Mouse (Mus musculus): Measurements from ENCODE around the gene Eif5.
"Not testable (repeated sequence)": the region's sequence is repeated elsewhere in the genome, so short reads cannot be mapped to it uniquely, and the experiment has no call there.

The Eif5 gene

DNA sequence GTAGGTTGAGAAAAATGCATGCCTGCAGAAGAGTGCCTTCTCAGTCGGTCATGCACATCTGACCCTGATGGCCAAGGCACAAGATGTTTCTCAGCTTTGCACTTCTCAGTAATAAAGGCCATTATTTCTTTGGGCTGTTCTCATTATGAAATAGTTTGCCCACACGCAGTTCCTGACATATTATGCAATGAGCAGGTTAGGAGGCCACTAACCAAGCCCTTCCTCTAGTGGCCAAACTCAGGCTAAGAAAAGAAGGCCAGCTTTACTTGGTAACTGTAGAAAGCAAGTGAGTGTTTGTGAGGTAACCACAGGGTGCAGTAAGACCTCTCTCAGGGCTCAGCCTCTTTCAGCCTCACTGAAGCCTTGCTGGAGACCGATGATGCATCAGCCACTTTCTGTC, 12.9 kb upstream of the Eif5 start:
- DNase-seq (ENCODE audit: low spot score) = no peak

DNA sequence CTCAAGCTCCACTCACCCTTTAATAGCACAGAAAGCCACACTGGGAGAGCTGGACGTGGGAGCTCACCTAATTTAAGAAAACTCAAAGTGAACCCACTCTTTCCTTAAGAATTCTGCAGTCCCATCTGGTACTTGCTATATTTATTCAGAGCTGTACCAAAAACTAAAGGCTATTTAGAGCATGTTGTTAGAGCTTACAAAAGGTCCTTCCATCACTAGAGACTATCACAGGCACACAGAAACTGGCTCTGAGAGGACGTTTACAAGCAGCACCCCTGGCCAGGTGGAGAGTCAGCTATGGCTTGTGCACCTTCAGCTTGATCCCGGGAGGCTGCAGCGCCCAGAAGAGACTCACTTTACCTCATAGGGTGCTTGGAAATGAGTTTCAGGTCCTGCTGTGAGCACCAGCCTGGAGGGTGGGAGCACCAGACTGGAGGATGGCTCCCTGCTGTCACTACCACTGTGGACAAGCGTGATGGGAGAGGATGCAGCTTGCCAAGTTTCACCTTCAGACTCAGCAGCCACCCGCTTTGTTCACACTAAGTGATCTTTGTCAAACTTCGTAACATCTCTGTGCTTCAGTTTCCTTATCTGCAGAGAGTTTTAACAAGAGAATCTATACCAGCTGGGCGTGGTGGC, 10.1 kb upstream of the Eif5 start:
- no peak for DNase-seq (ENCODE audit: low spot score)

DNA sequence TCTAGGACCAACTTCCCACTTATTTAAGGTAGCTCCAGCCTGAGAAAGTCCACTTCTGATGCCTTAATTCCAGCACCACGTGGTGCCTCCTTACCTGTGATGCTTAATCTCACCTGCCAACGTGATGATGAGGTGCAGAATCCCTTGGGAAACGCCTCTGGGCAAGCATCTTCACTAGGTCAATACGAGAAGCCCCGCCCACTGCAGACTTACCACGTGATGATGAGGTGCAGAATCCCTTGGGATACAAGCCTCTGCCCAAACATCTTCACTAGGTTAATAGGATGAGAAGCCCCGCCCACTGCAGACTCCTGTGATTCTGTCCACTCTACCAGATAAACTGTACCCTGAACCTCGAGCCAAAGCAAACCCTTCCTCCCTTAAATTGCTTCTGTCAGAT, 8.6 kb upstream of the Eif5 start:
- DNase-seq (ENCODE audit: low spot score) = no peak

DNA sequence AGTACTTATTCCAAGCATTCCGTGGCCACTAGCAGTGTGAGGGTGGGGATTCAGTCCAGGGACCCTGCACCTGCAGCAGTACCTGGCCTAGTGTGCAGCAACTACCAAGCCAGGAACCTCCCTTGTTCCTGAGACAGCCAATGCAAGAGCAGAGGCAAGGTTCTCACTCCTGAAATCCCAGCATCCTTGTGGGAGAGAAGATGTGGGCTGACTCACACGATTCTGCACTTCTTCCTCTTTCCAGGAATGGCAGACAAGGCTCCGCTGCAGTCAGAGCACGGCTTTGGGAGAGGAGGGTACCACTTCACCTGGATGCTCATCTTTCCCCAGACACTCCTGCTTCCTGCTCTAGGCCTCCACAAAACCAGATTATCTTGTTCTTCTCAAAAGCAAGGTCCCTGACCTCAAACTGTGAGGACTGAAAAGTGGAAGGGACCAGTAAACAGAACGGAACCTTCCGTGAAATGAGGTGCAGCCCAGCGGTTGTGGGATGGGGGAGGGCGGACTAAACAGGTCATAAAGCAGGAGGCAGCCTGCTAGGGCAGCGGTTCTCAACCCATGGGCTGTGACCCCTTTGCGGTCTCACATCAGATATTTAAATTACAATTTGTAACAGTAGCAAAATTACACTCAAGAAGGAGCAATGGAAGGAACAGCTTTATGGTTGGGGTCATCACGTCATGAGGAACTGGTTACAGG, 4.6 kb upstream of the Eif5 start:
- no peak for DNase-seq (ENCODE audit: low spot score)

DNA sequence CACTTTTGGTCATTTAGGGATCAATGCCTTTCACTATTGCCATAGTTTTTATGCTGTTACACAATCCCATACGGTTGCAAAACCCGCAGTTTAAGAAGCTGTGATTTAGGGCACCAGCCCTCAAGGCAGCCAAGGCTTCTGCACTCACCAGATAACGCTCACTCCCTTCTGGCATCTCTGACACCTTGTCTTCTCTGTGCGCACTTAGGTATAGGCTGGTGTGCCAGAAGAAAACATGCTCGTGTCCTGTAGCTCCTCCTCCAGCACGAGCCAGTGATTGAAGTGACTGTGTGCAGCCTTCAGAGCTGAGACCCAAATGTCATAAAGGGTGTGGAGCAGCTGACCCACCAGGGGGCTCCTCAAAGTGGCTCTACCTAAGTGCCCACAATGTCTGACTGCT, 2.5 kb upstream of the Eif5 start:
- no peak for DNase-seq (ENCODE audit: low spot score)

DNA sequence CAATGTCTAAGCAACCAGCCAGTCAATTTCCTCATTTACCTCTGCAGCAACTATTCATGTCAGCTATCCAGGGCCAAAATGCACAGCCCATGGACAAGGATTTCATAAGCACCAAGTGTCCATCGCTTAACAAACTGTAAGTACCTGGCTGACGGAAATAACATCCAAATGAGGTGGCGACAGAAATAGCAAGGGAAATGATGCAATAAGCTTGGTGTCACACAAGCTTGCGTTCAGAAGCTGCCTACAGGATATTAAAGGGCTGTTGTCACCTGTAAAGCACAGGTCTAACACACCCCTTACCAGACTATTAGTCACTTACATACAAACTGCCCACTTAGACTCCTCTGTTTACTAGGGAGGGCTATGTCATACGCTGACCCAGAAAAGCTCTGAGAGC, 2.1 kb upstream of the Eif5 start:
- DNase-seq (ENCODE audit: low spot score) = no peak

DNA sequence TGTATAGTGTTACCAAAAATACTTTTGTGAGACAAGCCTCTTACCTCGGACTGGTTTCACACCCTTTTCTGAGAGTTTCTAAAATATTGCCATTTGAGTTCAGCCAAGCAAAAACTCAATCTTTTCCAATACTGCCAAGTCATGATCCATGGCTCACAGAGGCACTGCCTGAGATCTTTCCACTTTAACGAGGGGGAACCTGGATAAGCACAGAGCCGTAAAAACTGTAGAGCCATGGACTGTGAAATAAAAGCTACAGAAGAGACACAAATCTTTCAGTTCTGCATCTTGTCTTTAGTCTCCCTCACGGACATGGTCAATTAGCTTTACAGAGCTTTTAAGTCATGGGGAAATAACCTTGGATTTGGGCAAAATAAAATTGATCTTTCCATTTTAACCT, 1.1 kb upstream of the Eif5 start:
- DNase-seq (ENCODE audit: low spot score) = no peak

DNA sequence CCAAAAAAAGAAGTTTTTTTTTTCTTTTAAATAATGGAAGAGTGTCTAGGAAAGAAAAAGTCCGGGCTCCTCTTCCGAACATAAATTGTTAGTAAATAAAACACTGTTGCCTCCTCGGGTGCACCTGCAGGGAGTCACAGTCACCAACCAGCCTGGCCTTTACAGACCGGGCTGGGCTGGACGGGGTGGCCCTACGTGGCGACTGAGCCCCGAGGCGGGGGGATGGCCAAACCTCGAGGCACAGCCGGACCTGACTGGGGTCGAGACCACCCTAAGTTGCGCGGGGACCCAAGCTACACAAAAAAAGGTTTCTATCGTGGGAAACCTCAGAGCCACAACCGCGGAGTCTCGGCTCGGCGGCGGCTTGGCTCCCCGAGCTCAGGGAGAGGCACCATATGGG, 475 bp upstream of the Eif5 start:
- DNase-seq (ENCODE audit: low spot score) = peak; percentile 51

DNA sequence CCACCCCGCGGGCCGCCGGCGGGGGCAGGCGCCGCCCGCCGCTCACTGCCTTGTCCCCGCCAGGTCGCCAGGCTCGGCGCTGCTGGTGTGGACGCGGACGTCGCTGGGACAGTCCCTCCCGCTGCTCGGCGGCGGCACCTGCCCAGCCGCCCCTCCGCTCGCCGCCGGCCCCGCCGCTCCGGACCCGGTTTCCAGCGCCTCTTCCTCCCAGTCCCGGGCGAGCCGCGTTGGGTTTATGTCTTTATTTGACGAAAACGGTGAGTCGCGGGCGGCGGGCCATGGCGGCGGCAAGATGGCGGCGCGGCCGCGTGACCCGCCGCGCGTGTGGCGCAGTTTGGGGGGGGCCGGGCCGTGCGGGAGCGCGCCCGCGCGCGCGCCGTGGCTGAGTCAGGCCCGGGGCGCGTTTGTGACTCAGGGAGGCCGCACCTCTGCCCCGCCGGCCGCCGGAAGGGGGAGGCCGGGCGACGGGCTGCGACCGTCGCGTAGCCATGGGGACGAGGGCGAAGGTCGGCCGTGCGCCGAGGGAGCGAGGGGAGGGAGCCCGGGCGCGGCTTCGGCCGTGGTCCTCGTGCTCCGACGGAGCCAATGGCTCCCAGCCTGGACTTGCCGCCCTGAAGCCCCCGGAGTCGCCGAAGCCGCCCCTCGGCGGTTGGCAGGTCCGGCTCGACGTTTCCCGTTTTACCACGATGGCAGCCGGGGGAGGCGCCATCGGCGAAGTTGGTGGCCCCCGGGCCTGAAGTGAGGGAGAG, 650 bp downstream of the Eif5 start:
- peak; percentile 85 for DNase-seq (ENCODE audit: low spot score)

DNA sequence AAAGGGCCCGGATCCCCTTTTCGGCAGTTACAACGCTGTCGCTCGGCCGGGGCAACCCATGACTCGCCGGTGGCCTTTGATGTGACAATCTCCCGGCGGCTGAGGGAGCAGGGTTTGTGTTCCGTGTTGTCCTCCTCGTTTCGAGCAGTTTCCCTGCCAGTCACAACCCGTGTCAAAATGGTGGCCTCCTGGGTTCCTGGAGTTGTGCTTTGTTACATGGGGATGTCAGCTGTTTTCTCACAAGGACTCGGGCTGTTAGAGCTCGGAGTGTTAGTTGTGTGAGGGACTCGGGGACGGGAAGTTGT, 1.2 kb downstream of the Eif5 start:
- DNase-seq (ENCODE audit: low spot score) = no peak

DNA sequence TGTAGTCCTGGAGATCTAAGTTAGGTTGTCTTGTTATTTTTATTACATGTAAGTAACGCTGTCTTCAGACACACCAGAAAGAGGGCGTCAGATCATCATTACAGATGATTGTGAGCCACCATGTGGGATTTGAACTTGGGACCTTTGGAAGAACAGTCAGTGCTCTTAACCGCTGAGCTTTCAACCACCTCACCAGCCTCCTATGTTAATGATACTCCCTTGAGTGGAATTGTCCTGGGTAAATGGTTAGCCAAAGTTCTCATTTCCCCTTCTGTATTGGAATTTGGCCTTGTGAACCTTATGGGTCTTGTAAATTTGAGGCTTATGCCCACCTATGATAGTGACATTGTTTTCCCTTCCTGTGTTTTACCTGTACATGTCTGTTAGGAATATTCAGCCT, 9.3 kb downstream of the Eif5 start:
- DNase-seq (ENCODE audit: low spot score) = no peak

DNA sequence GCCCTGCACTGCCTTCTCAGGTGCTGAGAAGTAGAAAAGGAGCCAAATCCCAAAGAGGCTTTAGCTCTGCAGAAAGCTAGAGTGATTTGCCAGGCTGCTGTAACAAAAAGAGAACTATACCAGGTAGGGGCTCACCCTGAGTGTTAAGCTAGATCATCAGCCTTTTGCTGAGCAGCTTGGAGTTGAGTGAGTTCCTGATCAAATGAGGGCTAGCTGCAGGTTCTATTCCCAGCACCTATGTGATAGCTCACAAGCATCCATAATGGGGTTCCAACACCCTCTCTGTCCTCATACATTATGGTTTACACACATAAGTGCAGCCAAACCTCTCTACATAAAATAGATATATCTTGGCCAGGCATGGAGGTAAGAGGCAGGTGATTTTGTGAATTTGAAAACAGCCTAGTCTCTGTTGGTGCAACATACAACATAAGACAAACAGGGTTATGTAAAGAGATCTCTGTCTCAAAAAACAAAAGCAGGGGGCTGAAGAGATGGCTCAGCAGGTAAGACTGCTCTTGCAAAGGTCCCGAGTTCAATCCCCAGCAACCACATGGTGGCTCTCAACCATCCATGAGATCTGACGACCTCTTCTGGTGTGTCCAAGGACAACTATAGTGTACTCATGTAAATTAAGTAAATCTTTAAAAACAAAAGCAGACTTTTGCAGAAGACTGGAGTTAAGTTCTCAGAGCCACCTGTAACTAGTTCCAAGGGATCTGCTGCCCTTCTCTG, 10.9 kb downstream of the Eif5 start:
- DNase-seq (ENCODE audit: low spot score) = no peak

DNA sequence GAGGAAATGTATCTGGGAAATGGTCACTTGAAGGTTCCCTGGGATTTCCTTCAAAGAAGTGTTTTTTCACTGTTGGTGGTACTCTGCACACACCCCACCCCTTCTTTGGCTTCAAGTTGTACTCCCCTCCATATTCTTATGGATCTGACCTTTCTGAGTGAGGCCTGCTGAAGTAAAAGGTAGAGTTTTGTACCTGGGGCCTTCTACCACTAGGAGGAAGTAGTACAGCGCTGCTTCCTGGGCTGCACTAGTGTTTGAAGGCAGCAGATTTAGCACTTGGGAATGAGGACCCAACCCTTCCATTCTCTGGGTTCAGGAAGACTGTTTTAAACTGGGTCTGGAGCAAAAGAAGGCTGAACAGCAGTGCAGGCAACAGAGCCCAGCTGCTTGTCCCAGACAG, 12.9 kb downstream of the Eif5 start:
- DNase-seq (ENCODE audit: low spot score) = no peak

DNA sequence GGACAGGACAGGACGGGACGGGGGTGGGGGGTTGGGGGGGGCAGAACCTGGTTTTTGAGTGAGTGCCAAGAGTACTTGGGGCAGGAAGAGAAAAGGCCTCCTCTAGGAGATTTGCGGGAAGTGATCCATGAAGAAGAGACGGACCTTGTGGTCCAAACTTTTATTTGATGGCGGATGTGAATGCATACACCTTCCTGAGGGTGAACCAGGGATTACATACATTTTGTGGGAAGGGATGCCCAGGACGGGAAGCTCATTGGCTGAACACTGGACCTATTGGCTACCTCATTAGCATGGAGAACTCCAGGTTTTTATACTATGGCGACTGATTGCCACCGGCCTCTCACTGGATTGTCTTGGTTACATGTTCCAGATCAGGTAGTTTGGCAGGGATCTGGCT, 14.5 kb downstream of the Eif5 start:
- DNase-seq (ENCODE audit: low spot score) = no peak

DNA sequence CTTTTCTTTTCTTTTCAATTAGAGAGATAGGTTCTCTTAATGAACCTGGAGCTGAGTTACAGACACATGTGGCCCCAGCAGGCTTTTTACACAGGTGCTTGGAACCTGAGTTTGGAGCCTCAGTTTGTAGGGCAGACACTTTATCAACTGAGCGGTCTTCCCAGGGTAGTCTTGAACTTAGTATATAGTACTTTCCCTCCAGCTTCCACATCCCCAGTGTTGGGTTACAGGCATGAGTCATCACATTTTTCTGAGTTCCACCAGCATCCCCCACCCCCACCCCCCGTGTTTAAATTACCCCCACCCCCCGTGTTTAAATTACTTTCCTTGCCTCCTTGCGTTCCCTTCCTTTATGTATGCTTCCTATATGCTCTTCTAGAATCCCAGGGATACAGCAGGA, 17.5 kb downstream of the Eif5 start:
- DNase-seq (ENCODE audit: low spot score) = no peak

DNA sequence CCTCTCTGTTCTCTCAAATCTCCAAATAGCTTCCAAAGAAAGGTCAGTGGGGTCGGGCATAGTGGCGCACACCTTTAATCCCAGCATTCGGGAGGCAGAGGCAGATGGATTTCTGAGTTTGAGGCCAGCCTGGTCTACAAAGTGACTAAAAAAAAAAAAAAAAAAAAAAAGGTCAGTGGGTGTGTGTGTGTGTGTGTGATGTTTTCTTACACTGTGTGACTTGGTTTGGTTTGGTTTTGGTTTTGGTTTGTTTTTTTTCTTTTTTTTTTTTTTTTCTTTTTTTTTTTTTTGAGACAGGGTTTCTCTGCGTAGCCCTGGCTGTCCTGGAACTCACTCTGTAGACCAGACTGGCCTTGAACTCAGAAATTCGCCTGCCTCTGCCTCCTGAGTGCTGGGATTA, 18.1 kb downstream of the Eif5 start:
- DNase-seq (ENCODE audit: low spot score) = not testable (repeated sequence)

DNA sequence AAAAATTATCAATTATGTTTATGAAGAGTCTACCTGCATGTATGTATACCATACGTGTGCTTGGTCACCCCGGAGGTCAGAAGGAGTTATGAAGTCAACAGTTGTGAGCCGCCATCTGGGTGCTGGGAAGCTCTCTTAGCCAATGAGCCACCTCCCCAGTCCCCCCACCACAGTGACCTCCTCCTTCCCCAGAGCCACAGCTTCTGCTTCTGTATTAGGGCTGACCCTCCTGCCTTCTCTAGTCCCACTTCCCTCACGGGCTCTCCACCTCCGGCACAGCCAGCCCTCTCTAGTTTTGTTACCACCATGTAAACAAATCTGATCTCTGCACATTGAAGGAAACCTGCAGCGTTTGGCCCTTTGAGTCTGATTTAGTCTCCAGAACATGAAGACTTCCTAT, 19.7 kb downstream of the Eif5 start:
- DNase-seq (ENCODE audit: low spot score) = no peak

DNA sequence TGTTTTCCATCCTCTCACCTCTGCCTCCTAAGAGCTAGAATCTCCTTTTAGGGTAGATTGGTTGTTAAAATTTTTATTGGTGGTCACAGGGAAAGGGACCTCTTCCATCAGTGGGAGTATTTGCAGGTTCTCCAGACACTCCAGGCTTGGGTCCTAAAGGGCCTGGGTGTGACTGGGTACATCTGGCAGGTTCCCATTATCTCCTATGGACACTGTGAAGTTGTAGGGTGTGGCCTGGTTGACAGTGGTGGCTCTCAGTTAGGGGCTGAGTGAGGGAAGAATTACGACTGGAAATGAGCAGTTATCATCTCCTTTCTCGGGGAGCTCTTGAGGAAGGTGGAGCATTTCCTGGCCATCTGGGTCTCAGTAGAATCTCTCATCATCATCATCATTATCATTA, 20.8 kb downstream of the Eif5 start:
- no peak for DNase-seq (ENCODE audit: low spot score)

DNA sequence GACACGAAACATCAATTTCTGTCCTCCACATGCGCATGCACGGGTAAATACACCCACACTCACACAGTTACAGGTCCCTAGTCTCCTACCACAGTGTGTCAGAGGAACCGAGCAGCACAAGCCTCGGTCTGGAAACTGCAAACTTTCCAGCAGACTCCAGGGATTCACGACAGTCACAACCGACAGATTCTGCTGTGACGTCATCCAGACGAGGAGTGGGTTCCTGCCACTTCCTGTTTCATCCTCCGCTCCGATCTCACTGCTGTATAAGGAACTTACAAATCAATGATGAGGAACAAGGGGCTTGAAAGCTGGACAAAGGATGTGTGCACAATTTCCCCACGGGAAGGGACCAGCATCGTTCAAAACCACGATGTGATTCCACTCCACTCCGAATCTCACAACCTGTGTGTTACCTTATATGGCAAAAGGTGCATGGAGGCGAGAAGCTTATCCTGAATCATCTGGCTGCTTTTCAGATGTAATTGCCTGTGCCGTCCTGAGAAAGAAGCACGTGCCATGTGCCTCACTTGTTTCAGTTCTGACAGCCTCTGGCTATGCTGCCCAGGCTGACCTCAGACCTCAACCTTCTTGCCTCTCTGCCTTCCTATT, 21.9 kb downstream of the Eif5 start:
- no peak for DNase-seq (ENCODE audit: low spot score)

DNA sequence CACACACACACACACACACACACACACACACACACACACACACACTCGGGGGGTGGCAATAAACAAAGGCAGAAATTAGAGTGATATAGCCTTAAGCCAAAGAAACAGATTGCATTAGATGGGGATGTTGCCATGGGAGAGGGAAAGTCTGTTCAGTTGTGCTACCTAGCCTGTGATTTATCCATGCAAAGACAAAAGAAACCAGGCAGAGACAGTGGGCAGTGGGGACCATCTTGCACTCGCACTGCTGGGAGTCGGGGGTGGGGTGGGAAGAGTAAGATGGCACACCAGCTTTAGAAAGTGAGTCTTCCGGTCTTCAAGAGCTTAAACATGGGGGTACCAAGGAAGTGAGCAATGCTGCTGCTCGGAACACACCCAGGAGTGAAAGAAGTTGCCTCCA, 22.5 kb downstream of the Eif5 start:
- no peak for DNase-seq (ENCODE audit: low spot score)

DNA sequence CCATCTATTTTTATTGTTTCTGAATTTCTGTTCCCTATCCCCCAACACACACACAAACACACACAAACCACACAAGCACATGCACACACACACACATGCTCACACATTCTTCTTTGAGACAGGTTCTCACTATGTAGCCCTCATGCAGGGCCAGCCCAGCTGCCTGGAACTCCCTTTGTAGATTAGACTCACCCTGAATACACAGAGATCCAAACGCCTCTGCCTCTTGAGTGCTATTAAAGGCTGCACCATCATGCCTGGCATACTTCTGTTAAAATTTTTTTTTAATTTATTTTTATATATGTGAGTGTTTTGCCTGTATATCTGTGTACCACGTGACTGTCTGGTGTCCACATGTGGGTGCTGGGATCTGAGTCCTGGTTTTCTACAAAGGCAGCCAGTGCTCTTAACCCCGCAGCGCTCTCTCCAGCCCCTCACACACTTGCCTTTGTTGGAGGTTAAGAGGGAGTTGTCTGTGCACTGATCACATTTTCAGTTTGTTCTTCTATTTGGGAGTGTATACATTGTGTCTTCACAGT, 24.5 kb downstream of the Eif5 start:
- DNase-seq (ENCODE audit: low spot score) = no peak

DNA sequence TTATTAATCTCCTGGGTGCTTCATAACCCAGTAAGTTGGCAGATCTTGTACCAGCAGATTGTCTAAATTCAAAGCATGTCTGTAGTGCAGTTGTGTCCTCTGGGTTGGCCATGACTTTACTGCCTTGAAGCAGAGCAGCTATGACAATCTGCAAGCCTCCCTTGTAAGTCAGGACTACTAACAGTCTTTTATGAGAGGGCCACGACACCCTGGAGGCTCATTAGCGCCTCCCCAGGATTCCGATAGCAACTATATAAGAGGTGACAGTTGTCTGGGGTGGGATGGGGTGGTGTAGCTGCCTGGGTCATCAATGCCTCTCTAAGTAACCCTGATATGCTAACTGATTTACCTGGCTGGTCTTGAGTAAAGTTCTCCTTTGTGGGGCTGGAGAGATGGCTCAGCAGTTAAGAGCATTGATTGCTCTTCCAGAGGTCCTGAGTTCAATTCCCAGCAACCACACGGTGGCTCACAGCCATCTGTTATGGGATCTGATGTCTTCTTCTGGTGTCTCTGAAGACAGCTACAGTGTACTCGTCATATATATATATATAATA, 25.3 kb downstream of the Eif5 start:
- no peak for DNase-seq (ENCODE audit: low spot score)
